Mouse (Mus musculus): ENCODE data around the gene Mrpl43. TPM values are rescaled to one million over a fixed set of nuclear protein-coding genes. Genes with fewer than 3 reads are reported as not detected.

Mrpl43 gene
- polyA plus RNA-seq, 1 experiment = 7.0 TPM

- no peak overlapping the region for H3K4me3 ChIP-seq (replicated peaks)
- H3K27me3 ChIP-seq (ENCODE audit: control insufficient read depth) = peaks cover 6% of the 10 kb centered on the region; the same call in 1 of the 2 replicates
- H3K9me3 ChIP-seq (ENCODE audit: control insufficient read depth, low read length) = no peaks in the 10 kb centered on the region
- TF ChIP-seq GATA1 (IDR thresholded peaks at IDR 0.05; ENCODE audit: low read length) = no peak
- TF ChIP-seq TAL1 (IDR thresholded peaks at IDR 0.05; ENCODE audit: low read length) = no peak
- peaks cover 10% of the 10 kb centered on the region for H3K36me3 ChIP-seq (ENCODE audit: control insufficient read depth)
- peaks cover 8% of the 10 kb centered on the region for H3K4me1 ChIP-seq (ENCODE audit: control insufficient read depth)
Measured at GRCm38 (mm10) chr19:45030746-45031693, 24.8 kb upstream of the Mrpl43 start.

- Histone ChIP-seq H3K9me3 (ENCODE audit: control insufficient read depth, low read length) (no peaks in the 10 kb centered on the region), H3K4me3 (replicated peaks) (no peak overlapping the region), H3K36me3 (ENCODE audit: control insufficient read depth) (peaks cover 15% of the 10 kb centered on the region), H3K27me3 (ENCODE audit: control insufficient read depth) (no peaks in the 10 kb centered on the region), H3K4me1 (ENCODE audit: control insufficient read depth) (peaks cover 8% of the 10 kb centered on the region)
- TF ChIP-seq GATA1 (IDR thresholded peaks at IDR 0.05; ENCODE audit: low read length) (no peak), TAL1 (IDR thresholded peaks at IDR 0.05; ENCODE audit: low read length) (no peak)
Measured at GRCm38 (mm10) chr19:45030111-45030510, 23.9 kb upstream of the Mrpl43 start.

- no peak overlapping the region for H3K4me3 ChIP-seq (replicated peaks)
- H3K27me3 ChIP-seq (ENCODE audit: control insufficient read depth) = no peaks in the 10 kb centered on the region
- H3K9me3 ChIP-seq (ENCODE audit: control insufficient read depth, low read length) = no peaks in the 10 kb centered on the region
- H3K4me1 ChIP-seq (ENCODE audit: control insufficient read depth) = peaks cover 8% of the 10 kb centered on the region
- no peak for TF ChIP-seq GATA1 (IDR thresholded peaks at IDR 0.05; ENCODE audit: low read length)
- TF ChIP-seq TAL1 (IDR thresholded peaks at IDR 0.05; ENCODE audit: low read length) = no peak
- H3K36me3 ChIP-seq (ENCODE audit: control insufficient read depth) = peaks cover 19% of the 10 kb centered on the region
Measured at GRCm38 (mm10) chr19:45029571-45029970, 23.3 kb upstream of the Mrpl43 start.

- H3K27me3 ChIP-seq (ENCODE audit: control insufficient read depth) = no peaks in the 10 kb centered on the region
- H3K9me3 ChIP-seq (ENCODE audit: control insufficient read depth, low read length) = no peaks in the 10 kb centered on the region
- no peak overlapping the region for H3K4me3 ChIP-seq (replicated peaks)
- no peak for TF ChIP-seq TAL1 (IDR thresholded peaks at IDR 0.05; ENCODE audit: low read length)
- TF ChIP-seq GATA1 (IDR thresholded peaks at IDR 0.05; ENCODE audit: low read length) = no peak
- H3K36me3 ChIP-seq (ENCODE audit: control insufficient read depth) = peaks cover 22% of the 10 kb centered on the region
- peaks cover 8% of the 10 kb centered on the region for H3K4me1 ChIP-seq (ENCODE audit: control insufficient read depth)
Measured at GRCm38 (mm10) chr19:45028746-45029145, 22.5 kb upstream of the Mrpl43 start.

GRCm38 (mm10) chr19:45027848-45028247 is 21.6 kb upstream of the Mrpl43 start:
- H3K36me3 ChIP-seq (ENCODE audit: control insufficient read depth) = peaks cover 24% of the 10 kb centered on the region
- no peaks in the 10 kb centered on the region for H3K27me3 ChIP-seq (ENCODE audit: control insufficient read depth)
- no peak overlapping the region for H3K4me3 ChIP-seq (replicated peaks)
- peaks cover 8% of the 10 kb centered on the region for H3K4me1 ChIP-seq (ENCODE audit: control insufficient read depth)
- no peak for TF ChIP-seq GATA1 (IDR thresholded peaks at IDR 0.05; ENCODE audit: low read length)
- TF ChIP-seq TAL1 (IDR thresholded peaks at IDR 0.05; ENCODE audit: low read length) = no peak
- no peaks in the 10 kb centered on the region for H3K9me3 ChIP-seq (ENCODE audit: control insufficient read depth, low read length)

- TF ChIP-seq GATA1 (IDR thresholded peaks at IDR 0.05; ENCODE audit: low read length) (no peak), TAL1 (IDR thresholded peaks at IDR 0.05; ENCODE audit: low read length) (no peak)
- Histone ChIP-seq H3K4me1 (ENCODE audit: control insufficient read depth) (peaks cover 8% of the 10 kb centered on the region), H3K4me3 (replicated peaks) (no peak overlapping the region), H3K36me3 (ENCODE audit: control insufficient read depth) (peaks cover 24% of the 10 kb centered on the region), H3K9me3 (ENCODE audit: control insufficient read depth, low read length) (no peaks in the 10 kb centered on the region), H3K27me3 (ENCODE audit: control insufficient read depth) (no peaks in the 10 kb centered on the region)
Measured at GRCm38 (mm10) chr19:45026958-45027670, 20.9 kb upstream of the Mrpl43 start.

GRCm38 (mm10) chr19:45025937-45026568 is 19.8 kb upstream of the Mrpl43 start:
- Histone ChIP-seq H3K4me3 (replicated peaks) (no peak overlapping the region), H3K27me3 (ENCODE audit: control insufficient read depth) (no peaks in the 10 kb centered on the region), H3K4me1 (ENCODE audit: control insufficient read depth) (peaks cover 8% of the 10 kb centered on the region), H3K36me3 (ENCODE audit: control insufficient read depth) (peaks cover 24% of the 10 kb centered on the region), H3K9me3 (ENCODE audit: control insufficient read depth, low read length) (no peaks in the 10 kb centered on the region)
- TF ChIP-seq TAL1 (IDR thresholded peaks at IDR 0.05; ENCODE audit: low read length) (no peak), GATA1 (IDR thresholded peaks at IDR 0.05; ENCODE audit: low read length) (no peak)

GRCm38 (mm10) chr19:45024775-45025174 is 18.5 kb upstream of the Mrpl43 start:
- H3K4me3 ChIP-seq (replicated peaks) = no peak overlapping the region
- no peaks in the 10 kb centered on the region for H3K27me3 ChIP-seq (ENCODE audit: control insufficient read depth)
- H3K4me1 ChIP-seq (ENCODE audit: control insufficient read depth) = no peaks in the 10 kb centered on the region; the same call in 1 of the 2 replicates
- TF ChIP-seq GATA1 (IDR thresholded peaks at IDR 0.05; ENCODE audit: low read length) (no peak), TAL1 (IDR thresholded peaks at IDR 0.05; ENCODE audit: low read length) (no peak)
- no peaks in the 10 kb centered on the region for H3K9me3 ChIP-seq (ENCODE audit: control insufficient read depth, low read length)
- peaks cover 24% of the 10 kb centered on the region for H3K36me3 ChIP-seq (ENCODE audit: control insufficient read depth)

Measured in erythroblast, embryonic 14.5 days (primary cell).